ENCODE assay signal across 8 mouse cellular contexts in the genomic region with DNA sequence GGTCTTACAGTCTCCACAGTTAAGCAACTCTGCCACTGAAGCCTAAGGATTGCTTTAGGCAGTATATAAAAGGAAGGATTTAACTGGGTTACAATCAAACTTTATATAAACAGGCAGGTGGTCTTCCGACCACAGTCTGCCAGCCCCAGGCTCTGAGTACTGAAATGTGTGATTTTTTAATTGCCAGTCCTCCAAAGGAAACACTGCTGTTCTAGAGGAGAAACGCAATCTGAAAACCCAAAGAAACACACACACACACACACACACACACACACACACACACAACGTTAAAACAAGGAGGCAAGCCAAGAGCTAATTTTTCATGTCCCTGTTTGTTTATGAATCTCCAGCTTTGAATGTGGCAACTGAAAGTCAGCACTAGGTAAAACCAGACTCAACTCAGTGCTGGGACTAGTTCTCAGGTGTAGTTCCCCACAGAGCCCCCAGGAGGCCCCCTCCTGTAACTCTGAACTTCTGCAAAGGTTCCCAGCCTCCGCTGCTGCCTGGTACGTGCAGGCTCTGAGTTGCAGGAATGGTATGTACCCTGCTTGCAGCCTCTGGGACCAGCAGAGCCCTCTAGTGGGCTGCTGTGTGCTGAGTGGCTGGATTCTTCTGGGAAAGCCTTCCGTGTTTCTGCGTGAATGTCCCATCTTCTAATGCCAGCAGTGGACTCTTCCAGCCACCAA. TPM values are rescaled to one million over a fixed set of nuclear protein-coding genes. Genes with fewer than 3 reads are reported as not detected.
DNase-seq lines count a peak whose midpoint lies in the region; ATAC-seq lines count a peak whose summit lies in the region.

No protein-coding gene starts in this region.

- peak overlapping the region; percentile 90 for H3K27ac ChIP-seq in intestine, embryonic 16.5 days (ENCODE audit: low read length)
- no peak overlapping the region; the same call in 1 of the 2 replicates for H3K27ac ChIP-seq in midbrain, embryonic 10.5 days (replicated peaks)

- ATAC-seq in intestine, embryonic 16.5 days: peak; percentile 92

- H3K9me3 ChIP-seq in intestine, embryonic 16.5 days (ENCODE audit: control insufficient read depth, low read length): no peaks in the 10 kb centered on the region
- no peaks in the 10 kb centered on the region for H3K9me3 ChIP-seq in midbrain, embryonic 10.5 days (replicated peaks)

- H3K9ac ChIP-seq in intestine, embryonic 16.5 days (ENCODE audit: low read depth, low read length): peak overlapping the region; percentile 40

- no peaks in the 10 kb centered on the region for H3K36me3 ChIP-seq in intestine, embryonic 16.5 days (ENCODE audit: control insufficient read depth, insufficient read depth, low read length)
- H3K36me3 ChIP-seq in midbrain, embryonic 10.5 days: peaks cover 20% of the 10 kb centered on the region

- peaks cover 17% of the 10 kb centered on the region for H3K4me1 ChIP-seq in intestine, embryonic 16.5 days (ENCODE audit: control insufficient read depth, insufficient read depth, low read length)
- peaks cover 34% of the 10 kb centered on the region for H3K4me1 ChIP-seq in midbrain, embryonic 10.5 days

- peak overlapping the region; percentile 49 for H3K4me2 ChIP-seq in intestine, embryonic 16.5 days (ENCODE audit: low read depth, low read length)

- H3K27me3 ChIP-seq in intestine, embryonic 16.5 days (replicated peaks; ENCODE audit: control insufficient read depth, insufficient read depth, low read length): no peaks in the 10 kb centered on the region
- H3K27me3 ChIP-seq in midbrain, embryonic 10.5 days (ENCODE audit: low read depth, poor library complexity, severe bottlenecking): 0 out of 2 replicates have a peak, but pooled peaks cover 4% of the 10 kb centered on the region

- intact Hi-C loops in gastrocnemius, postnatal 36 days (cut with DNase I): loop anchor here (5.0 kb wide), 1 partner anchor 39 kb away; no protein-coding TSS in a partner anchor
- intact Hi-C loops in left cerebral cortex, postnatal 36 days (cut with DNase I): loop anchor here (2.0 kb wide), 1 partner anchor 44 kb away; no protein-coding TSS in a partner anchor

- WGBS in intestine, embryonic 16.5 days: 14% methylated on average over 7 of the region's 7 CpGs
- 30% methylated on average over 7 of the region's 7 CpGs for WGBS in midbrain, embryonic 10.5 days

- H3K4me3 ChIP-seq in intestine, embryonic 16.5 days (ENCODE audit: low read length): peak overlapping the region; percentile 29
- 0 out of 2 replicates have a peak overlapping the region, but pooled peaks have one; percentile 8 for H3K4me3 ChIP-seq in midbrain, embryonic 10.5 days

- peak; percentile 25 to 29 for DNase-seq in cerebellum, postnatal 36 days
- DNase-seq in cerebellum, adult 8-10 months: no peak
- DNase-seq in embryo, embryonic 11.5 days (ENCODE audit: low read depth, low spot score): peak; percentile 56
- DNase-seq in gastrocnemius, postnatal 36 days: peak; percentile 63 to 72
- peak; percentile 71 to 72 for DNase-seq in left cerebral cortex, postnatal 36 days (ENCODE audit: low spot score in 2 of 2)
- peak; percentile 69 for DNase-seq in midbrain, embryonic 10.5 days (ENCODE audit: low spot score)
- DNase-seq in spleen, postnatal 36 days (ENCODE audit: low spot score in 2 of 2): peak; percentile 62 to 64

RNA-seq across cellular contexts. Expression of a gene that starts 23.9 kb away (rescaled TPM):
- total RNA-seq in gastrocnemius, postnatal 36 days (2021): 10 to 100 TPM; 14.1 to 16.6 TPM
- polyA plus RNA-seq in intestine, embryonic 16.5 days (2015; fragmentation: Nextera tagmentation; extraction: Ambion mirVana): 132 and 137 TPM in 2 replicates
- 10 to 100 TPM; 48.7 to 53.0 TPM for total RNA-seq in left cerebral cortex, postnatal 36 days (2021)
- 103 and 114 TPM in 2 replicates for polyA plus RNA-seq in midbrain, embryonic 10.5 days (2016; fragmentation: Nextera tagmentation; extraction: Ambion mirVana)

RNA-seq across cellular contexts. Expression of a gene that starts 24.0 kb away (rescaled TPM):
- 100 to 1,000 TPM; 107 to 118 TPM for total RNA-seq in gastrocnemius, postnatal 36 days (2021)
- polyA plus RNA-seq in intestine, embryonic 16.5 days (2015; fragmentation: Nextera tagmentation; extraction: Ambion mirVana): 36.4 and 43.5 TPM in 2 replicates
- 10 to 100 TPM; 81.6 to 88.1 TPM for total RNA-seq in left cerebral cortex, postnatal 36 days (2021)
- 49.8 and 56.9 TPM in 2 replicates for polyA plus RNA-seq in midbrain, embryonic 10.5 days (2016; fragmentation: Nextera tagmentation; extraction: Ambion mirVana)
